Mouse (Mus musculus): ENCODE measurements around the gene Ccnd3. TPM values are rescaled to one million over a fixed set of nuclear protein-coding genes. Genes with fewer than 3 reads are reported as not detected.

The Ccnd3 gene
- polyA plus RNA-seq (2017; shearing (Covaris generic)): 100 to 1,000 TPM; 243 to 395 TPM

DNA sequence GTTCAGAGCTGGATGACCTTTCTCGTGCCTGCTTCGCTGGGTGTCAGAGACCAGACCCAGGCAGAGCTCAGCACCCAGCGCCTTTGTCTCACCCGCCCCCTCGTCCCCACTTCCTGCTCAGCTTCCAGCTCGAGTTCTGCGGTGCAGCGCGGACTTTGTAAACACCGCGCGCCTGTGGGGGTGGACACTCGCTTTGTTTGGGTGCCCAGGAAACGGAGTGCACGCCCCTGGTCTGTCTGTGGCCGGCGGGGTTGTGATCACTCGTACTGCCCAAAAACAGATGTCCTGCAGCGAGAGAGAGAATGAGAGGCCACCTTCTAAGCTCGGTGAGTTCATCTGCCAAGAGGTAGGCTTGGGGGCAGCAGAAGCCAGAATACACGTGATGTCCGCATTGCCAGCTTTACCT, at the start of gene Ccnd3:
Ccnd3 (plus strand) TSS at position 111 of the 406 bp plus-strand sequence.

DNA sequence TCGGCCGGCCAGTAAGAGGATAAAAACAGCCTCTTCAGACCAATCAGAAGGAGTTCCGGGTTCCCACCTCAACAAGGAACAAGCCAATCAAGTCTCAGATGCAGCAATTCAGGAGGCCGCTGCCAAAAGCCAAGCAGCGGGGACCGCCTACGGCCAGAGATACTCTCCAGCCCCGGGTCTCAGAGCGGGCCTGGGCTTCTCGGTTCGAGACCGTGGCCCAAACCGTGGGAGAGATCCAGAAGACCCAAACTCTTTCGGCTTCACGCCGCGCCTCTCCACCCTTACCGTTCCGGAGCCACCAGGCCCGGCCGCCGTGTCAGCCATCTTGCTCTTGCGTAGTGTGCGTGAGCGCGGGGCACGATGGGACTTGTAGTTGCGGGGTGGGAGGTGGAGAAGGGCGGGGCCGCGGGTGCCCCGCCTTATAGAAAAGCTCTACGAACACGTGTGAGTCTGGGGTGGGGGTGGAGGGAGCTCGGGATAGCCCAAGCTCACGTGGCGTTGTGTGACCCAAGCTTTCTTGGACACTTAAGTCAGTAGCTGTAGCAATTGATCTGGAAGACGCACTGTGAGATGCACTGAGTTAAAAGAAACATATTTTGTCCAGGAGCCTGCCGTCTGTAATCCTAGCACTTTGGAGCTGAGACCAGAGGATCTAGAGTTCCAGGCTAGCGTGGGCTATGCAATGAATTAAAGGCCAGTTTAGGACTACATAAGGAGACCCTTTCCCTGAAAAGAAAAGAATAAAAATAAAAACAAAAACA, 2.7 kb upstream of the Ccnd3 start, which contains the start of gene Taf8:
Taf8 (minus strand) TSS at position 347 of the 761 bp plus-strand sequence.

DNA sequence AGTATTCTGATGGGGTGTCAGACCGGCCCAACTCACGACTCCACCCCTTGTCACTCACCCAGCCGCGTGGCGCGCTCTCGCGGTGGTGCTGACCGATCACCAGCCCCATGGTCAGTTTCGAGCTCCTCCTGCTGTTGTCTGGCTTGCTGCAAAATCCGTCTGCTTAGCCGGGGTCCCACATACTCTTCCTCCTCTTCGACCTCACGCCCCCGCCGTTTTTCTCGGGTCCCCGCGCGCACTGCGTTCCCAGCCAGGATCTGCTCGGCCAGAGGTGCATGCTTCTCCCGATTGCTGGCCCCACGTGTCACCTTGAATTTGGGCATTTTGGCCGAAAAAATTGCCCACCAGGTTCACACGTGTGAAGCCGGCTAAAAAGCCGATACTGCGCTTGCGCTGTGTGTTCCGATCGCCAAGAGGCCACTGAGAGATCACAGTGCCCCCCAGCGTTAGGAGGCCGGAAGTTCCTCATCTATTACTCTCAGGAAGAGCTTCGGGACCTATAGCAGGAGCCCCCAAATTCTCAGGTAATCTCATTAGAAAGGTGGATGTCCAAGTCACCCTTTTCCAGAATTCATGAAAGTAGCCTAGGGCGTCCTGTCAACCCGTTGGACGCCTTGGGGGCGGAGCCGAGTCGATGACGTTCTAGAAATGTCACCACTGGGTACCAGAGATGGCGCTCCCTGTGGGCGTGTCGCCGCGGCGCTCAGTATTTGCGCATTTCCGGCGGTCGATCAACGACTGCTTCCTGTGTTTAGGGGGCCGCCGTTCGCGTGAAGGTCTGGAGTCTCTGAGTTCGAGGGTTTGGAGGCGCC, 106.2 kb downstream of the Ccnd3 start, which contains the start of the genes Bysl, Med20 and Gm20517:
Bysl (minus strand) TSS at position 644 of the 812 bp plus-strand sequence.
Med20 (plus strand) TSS at position 734 of the 812 bp plus-strand sequence.
Gm20517 (plus strand) TSS at position 741 of the 812 bp plus-strand sequence.

DNA sequence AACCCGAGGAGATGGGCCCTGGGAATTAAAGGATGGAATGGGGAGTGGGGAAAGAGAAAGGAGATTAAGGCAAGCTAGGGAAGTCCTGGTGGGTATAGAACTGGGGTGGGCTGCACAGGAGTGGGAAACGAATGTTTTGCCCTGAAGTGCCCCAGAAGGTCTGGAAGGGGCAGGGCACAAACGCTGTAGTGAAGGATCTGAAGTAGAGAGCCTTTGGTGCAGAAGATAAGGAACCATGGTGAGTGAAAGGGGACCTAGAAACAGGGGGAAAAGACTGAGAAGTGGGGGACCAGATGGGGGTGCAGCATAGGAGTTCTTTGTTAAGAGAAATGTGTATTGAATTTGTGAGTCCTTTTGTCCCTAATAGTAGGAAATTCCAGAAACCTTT, 125.8 kb downstream of the Ccnd3 start, which contains the start of gene Usp49:
Usp49 (plus strand) TSS at position 13 of the 388 bp plus-strand sequence.

Other genes with a start within 250 kb of the Ccnd3 start
- gene Mrps10, start 136.2 kb upstream of the Ccnd3 start, polyA plus RNA-seq (2017; shearing (Covaris generic)): 10 to 100 TPM; 39.4 to 46.8 TPM
- gene Guca1b, start 119.7 kb upstream of the Ccnd3 start, polyA plus RNA-seq (2017; shearing (Covaris generic)): 1 to 10 TPM; 2.0 to 5.0 TPM
- under 1 TPM; 0.42 to 0.88 TPM for gene Guca1a, start 104.5 kb upstream of the Ccnd3 start, polyA plus RNA-seq (2017; shearing (Covaris generic))
- gene AI661453, start 68.4 kb upstream of the Ccnd3 start, polyA plus RNA-seq (2017; shearing (Covaris generic)): under 1 TPM in 1 of 2 experiments, not detected in 1; 0.27 TPM
- 1 to 10 TPM in 1 of 2 experiments, under 1 TPM in 1; 0.34 to 1.3 TPM for gene 1700001C19Rik, start 67.7 kb upstream of the Ccnd3 start, polyA plus RNA-seq (2017; shearing (Covaris generic))
- gene Taf8, start 2.8 kb upstream of the Ccnd3 start, polyA plus RNA-seq (2017; shearing (Covaris generic)): 10 to 100 TPM; 49.2 to 64.5 TPM
- gene Bysl, start 106.4 kb downstream of the Ccnd3 start, polyA plus RNA-seq (2017; shearing (Covaris generic)): 10 to 100 TPM; 14.9 to 18.2 TPM
- gene Med20, start 106.5 kb downstream of the Ccnd3 start, polyA plus RNA-seq (2017; shearing (Covaris generic)): 10 to 100 TPM; 31.8 to 46.6 TPM
- gene Gm20517, start 106.5 kb downstream of the Ccnd3 start, polyA plus RNA-seq (2017; shearing (Covaris generic)): 1 to 10 TPM; 1.5 to 2.4 TPM
- gene Usp49, start 125.6 kb downstream of the Ccnd3 start, polyA plus RNA-seq (2017; shearing (Covaris generic)): 1 to 10 TPM; 1.7 to 1.9 TPM
- 100 to 1,000 TPM; 205 to 235 TPM for gene Tomm6, start 183.3 kb downstream of the Ccnd3 start, polyA plus RNA-seq (2017; shearing (Covaris generic))
- 1 to 10 TPM; 1.2 to 5.1 TPM for gene Frs3, start 184.0 kb downstream of the Ccnd3 start, polyA plus RNA-seq (2017; shearing (Covaris generic))
- under 1 TPM; 0.07 to 0.24 TPM for gene Gm21981, start 189.4 kb downstream of the Ccnd3 start, polyA plus RNA-seq (2017; shearing (Covaris generic))
- gene Prickle4, start 189.7 kb downstream of the Ccnd3 start, polyA plus RNA-seq (2017; shearing (Covaris generic)): not detected
- not detected for gene Pgc, start 221.8 kb downstream of the Ccnd3 start, polyA plus RNA-seq (2017; shearing (Covaris generic))
- 10 to 100 TPM; 32.4 to 48.5 TPM for gene Tfeb, start 232.0 kb downstream of the Ccnd3 start, polyA plus RNA-seq (2017; shearing (Covaris generic))